Mouse (Mus musculus): ENCODE measurements around the gene Hand2. TPM values are rescaled to one million over a fixed set of nuclear protein-coding genes. Genes with fewer than 3 reads are reported as not detected.
A peak's percentile ranks its signal among the peaks of the same experiment; 100 is the strongest.

Hand2 gene
- total RNA-seq, 1 experiment from 2014 or later = 40.4 TPM

- DNase-seq = no peak
These were observed 3.9 kb downstream of the Hand2 start for GRCm38 (mm10) chr8:57324671-57325070.

- no peak for DNase-seq
These were observed 4.5 kb downstream of the Hand2 start for GRCm38 (mm10) chr8:57325111-57325891.

DNA sequence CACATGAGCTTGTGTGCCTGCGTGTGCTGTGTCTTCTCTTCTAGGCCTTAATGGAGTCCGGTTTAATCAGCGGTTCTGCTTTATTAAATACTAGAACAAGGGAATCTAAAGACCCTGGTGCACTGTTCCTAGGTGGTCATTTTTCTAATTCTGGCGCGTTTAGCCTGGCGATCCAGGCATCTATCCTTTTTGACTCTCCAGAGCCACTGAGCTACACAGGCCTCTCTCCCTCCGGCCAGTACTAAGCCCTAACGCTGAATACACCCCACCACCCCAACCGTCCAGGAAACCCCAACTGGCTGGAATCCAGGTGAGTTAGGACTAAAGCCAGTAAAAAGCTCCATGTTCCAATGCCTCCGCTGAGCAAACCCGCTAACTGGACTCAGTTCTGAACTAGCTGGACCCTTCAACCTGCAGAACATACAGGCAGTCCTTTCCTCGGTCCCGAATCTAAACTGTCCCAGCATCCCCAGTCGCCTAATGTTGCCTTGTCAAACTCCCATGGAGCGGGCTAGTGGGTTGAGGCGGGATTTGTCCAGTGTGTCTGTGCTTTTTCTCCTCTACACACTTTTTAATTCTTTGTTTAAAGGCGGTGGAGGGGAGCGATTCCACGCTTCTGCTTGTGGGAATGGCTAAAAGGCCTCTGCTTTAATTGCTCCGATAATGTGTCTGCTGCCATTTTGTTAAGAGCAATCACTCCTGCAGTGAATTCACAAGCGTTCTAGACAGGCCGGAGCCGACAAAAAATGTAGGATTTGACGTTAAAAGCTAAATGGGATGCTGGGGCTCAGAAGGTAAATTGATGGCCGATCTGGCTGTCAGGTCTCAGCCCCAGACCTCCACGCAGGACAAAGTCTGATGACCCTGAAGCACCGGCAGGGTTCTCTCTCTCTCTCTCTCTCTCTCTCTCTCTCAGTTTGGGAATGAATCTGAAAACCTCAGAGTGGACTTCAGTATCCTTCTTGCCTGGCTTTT lies 5.6 kb downstream of the Hand2 start:
- DNase-seq = no peak

- no peak for DNase-seq
These were observed 6.7 kb downstream of the Hand2 start for GRCm38 (mm10) chr8:57327281-57328160.

- peak; percentile 63 for DNase-seq
These were observed 7.6 kb downstream of the Hand2 start for GRCm38 (mm10) chr8:57328161-57328920.

GRCm38 (mm10) chr8:57328931-57329341 lies 8.2 kb downstream of the Hand2 start:
- no peak for DNase-seq

- DNase-seq = no peak
These were observed 9.3 kb downstream of the Hand2 start for GRCm38 (mm10) chr8:57330106-57330505.

GRCm38 (mm10) chr8:57331727-57332630 lies 11.2 kb downstream of the Hand2 start:
- no peak for DNase-seq

GRCm38 (mm10) chr8:57332676-57333482 lies 12.1 kb downstream of the Hand2 start:
- DNase-seq = no peak

GRCm38 (mm10) chr8:57333483-57333770 lies 12.6 kb downstream of the Hand2 start:
- DNase-seq = no peak

DNA sequence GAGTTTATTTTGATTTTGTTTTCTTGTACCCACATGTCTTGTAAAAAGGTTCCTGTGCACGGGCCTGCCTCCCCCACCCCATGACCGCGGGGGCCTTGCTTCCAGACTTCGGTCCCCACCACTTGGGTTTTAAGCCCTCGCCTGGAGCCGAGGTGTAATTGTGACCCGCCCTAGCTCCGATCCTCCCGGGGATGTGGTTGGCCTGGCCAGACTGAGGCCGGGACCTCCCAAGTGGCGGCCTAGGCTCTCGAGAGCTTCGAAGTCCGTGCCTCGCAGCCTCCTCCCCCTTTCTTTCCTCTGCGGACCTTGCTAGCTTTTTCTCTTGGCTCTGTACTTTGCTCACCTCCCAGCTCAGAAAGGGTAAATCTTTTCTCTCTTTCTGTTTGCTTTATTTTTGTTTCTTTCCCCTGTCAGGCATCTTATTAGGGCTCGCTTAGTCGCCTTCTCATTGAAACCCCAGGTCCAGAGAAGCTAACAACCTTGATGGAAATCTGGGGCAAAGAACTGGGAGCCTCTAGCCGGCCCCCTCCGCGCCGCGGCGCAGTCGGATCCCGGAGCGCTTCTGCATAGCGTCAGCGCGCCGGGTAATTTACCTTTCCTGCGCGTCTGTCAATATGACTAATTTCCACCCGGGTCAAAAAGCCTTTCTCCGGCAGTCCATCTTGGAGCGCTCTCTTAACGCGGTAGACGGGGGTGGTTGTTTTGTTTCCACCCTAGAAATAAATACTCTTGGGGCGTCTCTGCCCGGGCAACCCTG lies 13.2 kb downstream of the Hand2 start:
- no peak for DNase-seq

GRCm38 (mm10) chr8:57334714-57335113 lies 13.9 kb downstream of the Hand2 start:
- DNase-seq = no peak

DNA sequence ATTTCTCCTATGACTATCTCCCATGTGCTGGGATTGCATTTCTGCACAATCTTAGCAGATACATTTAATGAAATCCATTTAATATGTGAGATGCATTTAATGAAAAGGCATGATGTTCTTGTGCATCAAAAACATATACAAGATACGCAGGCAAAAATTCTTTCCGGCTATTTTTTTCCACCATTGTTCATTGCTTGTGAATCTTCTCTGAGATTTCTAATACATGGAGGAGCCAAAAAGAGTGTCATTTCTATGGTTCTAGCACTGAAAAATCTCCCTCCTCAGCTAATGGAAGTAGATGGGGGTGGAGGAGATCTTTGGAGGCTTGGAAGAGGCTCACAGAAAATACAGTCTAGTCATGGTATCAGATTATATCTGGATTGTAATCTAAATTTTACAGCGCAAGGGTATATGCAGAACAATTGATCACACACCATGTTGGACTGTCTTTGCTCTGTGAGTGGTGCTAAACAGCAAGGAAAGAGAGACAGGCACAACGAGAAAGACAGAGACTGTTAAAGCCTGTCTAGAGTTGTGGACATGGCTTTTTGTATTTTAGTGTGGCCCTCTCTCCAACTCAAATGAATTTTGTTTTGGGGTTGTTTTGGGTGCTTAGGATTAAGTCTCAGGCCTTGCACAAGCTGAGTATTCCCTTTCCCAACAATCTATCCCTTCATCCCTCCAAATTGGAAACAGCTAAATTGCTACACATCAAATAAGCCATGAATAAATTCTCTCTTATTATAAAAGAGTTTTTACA lies 16.7 kb downstream of the Hand2 start:
- no peak for DNase-seq

GRCm38 (mm10) chr8:57339711-57340650 lies 19.2 kb downstream of the Hand2 start:
- no peak for DNase-seq

DNA sequence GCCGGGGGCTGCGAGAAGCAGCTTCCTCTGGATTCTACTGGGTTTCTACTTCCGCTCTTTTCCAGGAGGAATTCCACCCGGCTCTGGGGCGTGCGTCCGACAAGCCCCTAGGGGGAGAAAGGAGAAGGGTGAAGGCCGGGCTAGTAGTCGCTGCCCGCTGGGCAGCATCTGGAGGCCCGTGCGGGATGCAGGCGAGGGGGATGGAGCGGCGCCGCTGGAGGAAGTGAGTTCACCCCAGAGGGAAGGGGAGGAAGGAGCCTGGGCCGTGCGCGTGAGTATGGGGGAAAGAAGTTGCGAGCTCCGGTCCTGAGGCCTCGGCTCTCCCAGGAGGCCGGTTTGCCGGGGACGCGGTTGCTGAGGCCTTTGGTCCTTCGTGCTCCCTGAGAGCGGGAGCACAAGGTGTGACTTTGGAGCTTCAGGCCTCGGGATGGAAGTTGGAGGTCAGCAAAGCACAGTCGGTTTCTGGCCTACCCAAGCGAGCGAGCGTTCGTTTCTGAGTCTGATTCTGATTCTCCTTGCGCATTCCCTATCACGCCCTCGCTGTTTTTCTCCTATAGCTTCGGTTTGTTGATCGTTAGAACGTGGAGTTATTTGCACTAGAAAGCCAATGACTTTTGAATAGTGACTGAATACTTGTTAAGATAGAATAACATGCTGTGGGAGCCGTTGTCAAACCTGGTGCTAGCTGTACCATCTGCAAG lies 20.2 kb downstream of the Hand2 start:
- DNase-seq = no peak

- no peak for DNase-seq
These were observed 20.7 kb downstream of the Hand2 start for GRCm38 (mm10) chr8:57341541-57341840.

All from adrenal gland, postnatal 25 days (tissue).